Comparison of ENCODE assay signal across 1 mouse cellular context in the genomic region with DNA sequence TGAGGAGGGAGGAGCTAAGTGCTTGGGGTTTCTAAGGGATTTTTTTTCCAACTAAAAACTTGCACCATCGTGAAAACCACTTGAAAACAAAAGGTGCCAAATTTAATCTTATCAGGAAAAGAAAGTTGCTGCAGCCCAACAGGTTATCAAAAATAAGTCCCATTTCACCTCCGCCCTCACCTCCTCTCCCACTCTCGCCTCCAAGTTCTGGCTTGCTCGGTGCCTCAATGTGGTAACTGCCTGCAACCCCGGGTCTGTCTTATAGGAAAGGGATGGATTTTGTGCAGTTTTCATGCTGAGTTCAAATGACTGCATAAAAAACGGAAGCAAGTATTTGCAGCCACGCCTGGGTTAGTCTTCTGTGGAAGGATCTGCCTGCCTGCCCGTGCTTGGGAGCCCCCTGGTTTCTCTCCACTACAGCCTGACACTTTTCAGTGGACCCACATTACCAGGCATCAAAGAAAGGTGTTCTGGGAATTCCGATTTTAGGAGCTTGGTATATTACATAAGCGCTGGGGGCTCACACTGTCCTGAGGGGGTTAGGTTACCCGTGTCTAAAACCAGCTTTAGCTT.
A peak's percentile ranks its signal among the peaks of the same experiment; 100 is the strongest.
TF ChIP-seq lines count a peak whose summit lies in the region.

No protein-coding gene starts in this region.

TF ChIP-seq in MEL, 35 proteins besides CTCF, POLR2A, EP300 and RAD21 (continued from another document):
- no peak for TF ChIP-seq USF1 (IDR thresholded peaks at IDR 0.05; ENCODE audit: low read depth, low read length)
- TF ChIP-seq MYC (IDR thresholded peaks at IDR 0.05; ENCODE audit: low read depth, low read length): no peak
- TF ChIP-seq POLR2AphosphoS2 (IDR thresholded peaks at IDR 0.05; ENCODE audit: low read length): no peak
- TF ChIP-seq SMC3 (IDR thresholded peaks at IDR 0.05; ENCODE audit: low read depth, low read length): 0 out of 2 replicates have a peak, but pooled peaks have one; percentile 11
- TF ChIP-seq SIN3A (IDR thresholded peaks at IDR 0.05; ENCODE audit: low read length): no peak
- no peak for TF ChIP-seq BHLHE40 (IDR thresholded peaks at IDR 0.05; ENCODE audit: borderline replicate concordance, low read depth, low read length)
- no peak for TF ChIP-seq E2F4 (IDR thresholded peaks at IDR 0.05; ENCODE audit: borderline replicate concordance, low read depth, low read length)
- no peak for TF ChIP-seq ETS1 (IDR thresholded peaks at IDR 0.05; ENCODE audit: low read depth, low read length)
- 0 out of 2 replicates have a peak, but pooled peaks have one; percentile 27 for TF ChIP-seq TCF12 (IDR thresholded peaks at IDR 0.05; ENCODE audit: low read depth, low read length)
- 0 out of 2 replicates have a peak, but pooled peaks have one; percentile 1 for TF ChIP-seq ZNF384 (IDR thresholded peaks at IDR 0.05; ENCODE audit: low read depth, low read length)
- no peak for TF ChIP-seq GATA1 (IDR thresholded peaks at IDR 0.05; ENCODE audit: low read depth, low read length)
- TF ChIP-seq MAX (IDR thresholded peaks at IDR 0.05; ENCODE audit: low read length): no peak
- TF ChIP-seq CHD1 (IDR thresholded peaks at IDR 0.05; ENCODE audit: low read depth, low read length): no peak
- TF ChIP-seq MXI1 (IDR thresholded peaks at IDR 0.05; ENCODE audit: low read depth, low read length): peak; percentile 94
- no peak for TF ChIP-seq JUND (IDR thresholded peaks at IDR 0.05; ENCODE audit: low read depth, low read length)
- TF ChIP-seq ZKSCAN1 (IDR thresholded peaks at IDR 0.05; ENCODE audit: low read depth, low read length): no peak
TF ChIP-seq in MEL: peak in this region for 4.
